Mouse (Mus musculus): Measurements from ENCODE around the gene Poc1b. TPM values are rescaled to one million over a fixed set of nuclear protein-coding genes. Genes with fewer than 3 reads are reported as not detected.

The Poc1b gene
- polyA plus RNA-seq, 2 experiments: 5.6 to 5.9 TPM

GRCm38 (mm10) chr10:99113533-99113932 lies 6.7 kb downstream of the Poc1b start:
- Histone ChIP-seq H3K4me2 (ENCODE audit: low read depth) (no peak overlapping the region), H3K4me1 (replicated peaks; ENCODE audit: control insufficient read depth in 2 of 2, insufficient read depth in 2 of 2, low read length in 1 of 2) (peaks cover 0 to 14% of the 10 kb centered on the region in 2 experiments; a peak in 2 of 4 replicates), H3K4me3 (ENCODE audit: insufficient read depth in 1 of 2, low read depth in 2 of 2, low read length in 2 of 2) (no peak overlapping the region), H3K27me3 (ENCODE audit: control insufficient read depth, insufficient read depth, low read length) (no peaks in the 10 kb centered on the region), H3K9ac (replicated peaks) (no peak overlapping the region), H3K36me3 (replicated peaks; ENCODE audit: control insufficient read depth, insufficient read depth, low read depth) (no peaks in the 10 kb centered on the region; the same call in 1 of the 2 replicates), H3K27ac (no peak overlapping the region), H3K9me3 (ENCODE audit: control insufficient read depth, low read length) (no peaks in the 10 kb centered on the region)
- no peak for ATAC-seq (ENCODE audit: insufficient read depth)
- WGBS (ENCODE audit: insufficient replicate concordance): 57% methylated on average over 3 of the region's 3 CpGs
- DNase-seq (ENCODE audit: low read depth in 3 of 3, low spot score in 3 of 3): no peak
- TF ChIP-seq EP300 (IDR thresholded peaks at IDR 0.05; ENCODE audit: low read depth): no peak
- TF ChIP-seq CTCF (IDR thresholded peaks at IDR 0.05; ENCODE audit: low read depth): no peak

GRCm38 (mm10) chr10:99114295-99114694 lies 7.5 kb downstream of the Poc1b start:
- Histone ChIP-seq H3K27me3 (ENCODE audit: control insufficient read depth, insufficient read depth, low read length) (no peaks in the 10 kb centered on the region), H3K27ac (no peak overlapping the region), H3K4me2 (ENCODE audit: low read depth) (no peak overlapping the region), H3K4me1 (replicated peaks; ENCODE audit: control insufficient read depth in 2 of 2, insufficient read depth in 2 of 2, low read length in 1 of 2) (peaks cover 0 to 12% of the 10 kb centered on the region in 2 experiments; a peak in 2 of 4 replicates), H3K9ac (replicated peaks) (no peak overlapping the region), H3K9me3 (ENCODE audit: control insufficient read depth, low read length) (no peaks in the 10 kb centered on the region), H3K36me3 (replicated peaks; ENCODE audit: control insufficient read depth, insufficient read depth, low read depth) (no peaks in the 10 kb centered on the region; the same call in 1 of the 2 replicates), H3K4me3 (ENCODE audit: insufficient read depth in 1 of 2, low read depth in 2 of 2, low read length in 2 of 2) (no peak overlapping the region)
- 67% methylated on average over 8 of the region's 8 CpGs for WGBS (ENCODE audit: insufficient replicate concordance)
- no peak for TF ChIP-seq CTCF (IDR thresholded peaks at IDR 0.05; ENCODE audit: low read depth)
- no peak for TF ChIP-seq EP300 (IDR thresholded peaks at IDR 0.05; ENCODE audit: low read depth)
- DNase-seq (ENCODE audit: low read depth in 3 of 3, low spot score in 3 of 3) (no peak), ATAC-seq (ENCODE audit: insufficient read depth) (no peak)

- no peak for DNase-seq (ENCODE audit: low read depth in 3 of 3, low spot score in 3 of 3)
- no peak for TF ChIP-seq CTCF (IDR thresholded peaks at IDR 0.05; ENCODE audit: low read depth)
- no peak for TF ChIP-seq EP300 (IDR thresholded peaks at IDR 0.05; ENCODE audit: low read depth)
- no peak overlapping the region for H3K9ac ChIP-seq (replicated peaks)
- 48% methylated on average over 18 of the region's 18 CpGs for WGBS (ENCODE audit: insufficient replicate concordance)
- no peaks in the 10 kb centered on the region for H3K36me3 ChIP-seq (replicated peaks; ENCODE audit: control insufficient read depth, insufficient read depth, low read depth)
- ATAC-seq (ENCODE audit: insufficient read depth): no peak
- H3K4me1 ChIP-seq (replicated peaks; ENCODE audit: control insufficient read depth in 2 of 2, insufficient read depth in 2 of 2, low read length in 1 of 2): peaks cover 0 to 12% of the 10 kb centered on the region in 2 experiments; a peak in 2 of 4 replicates
- H3K9me3 ChIP-seq (ENCODE audit: control insufficient read depth, low read length): no peaks in the 10 kb centered on the region
- H3K27ac ChIP-seq: no peak overlapping the region
- no peaks in the 10 kb centered on the region for H3K27me3 ChIP-seq (ENCODE audit: control insufficient read depth, insufficient read depth, low read length)
- no peak overlapping the region for H3K4me3 ChIP-seq (ENCODE audit: insufficient read depth in 1 of 2, low read depth in 2 of 2, low read length in 2 of 2)
- H3K4me2 ChIP-seq (ENCODE audit: low read depth): no peak overlapping the region
Observed at GRCm38 (mm10) chr10:99115471-99116236, 8.8 kb downstream of the Poc1b start.

GRCm38 (mm10) chr10:99116237-99116632 lies 9.4 kb downstream of the Poc1b start:
- no peak overlapping the region for H3K4me3 ChIP-seq (ENCODE audit: insufficient read depth in 1 of 2, low read depth in 2 of 2, low read length in 2 of 2)
- DNase-seq (ENCODE audit: low read depth in 3 of 3, low spot score in 3 of 3) (no peak), ATAC-seq (ENCODE audit: insufficient read depth) (no peak)
- H3K4me2 ChIP-seq (ENCODE audit: low read depth): no peak overlapping the region
- peaks cover 0 to 12% of the 10 kb centered on the region in 2 experiments; a peak in 2 of 4 replicates for H3K4me1 ChIP-seq (replicated peaks; ENCODE audit: control insufficient read depth in 2 of 2, insufficient read depth in 2 of 2, low read length in 1 of 2)
- H3K27ac ChIP-seq: no peak overlapping the region
- no peaks in the 10 kb centered on the region for H3K36me3 ChIP-seq (replicated peaks; ENCODE audit: control insufficient read depth, insufficient read depth, low read depth)
- 73% methylated on average over 8 of the region's 8 CpGs for WGBS (ENCODE audit: insufficient replicate concordance)
- no peaks in the 10 kb centered on the region for H3K9me3 ChIP-seq (ENCODE audit: control insufficient read depth, low read length)
- H3K9ac ChIP-seq (replicated peaks): no peak overlapping the region
- H3K27me3 ChIP-seq (ENCODE audit: control insufficient read depth, insufficient read depth, low read length): no peaks in the 10 kb centered on the region
- TF ChIP-seq EP300 (IDR thresholded peaks at IDR 0.05; ENCODE audit: low read depth) (no peak), CTCF (IDR thresholded peaks at IDR 0.05; ENCODE audit: low read depth) (no peak)
